Mouse (Mus musculus) left cerebral cortex, adult 18-20 months (tissue): ENCODE results near the gene Hist1h3g. TPM values are rescaled to one million over a fixed set of nuclear protein-coding genes. Genes with fewer than 3 reads are reported as not detected.

Experiments
- DNase-seq, 2 experiments: peaks; one replicate each; pipeline ENCODE4 v3.0.0; 2021 to 2022; ENCODE audit warnings: low spot score in 2 of 2, mixed read lengths in 1 of 2
- microRNA-seq, 2 experiments: library from miRNA; unstranded; fragments of <30 nt; microRNA quantifications; one replicate each; pipeline ENCODE4 v1.2.0; 2021
- total RNA-seq, 2 experiments: library from RNA; stranded (reverse); gene quantifications; 2 replicates each; pipeline ENCODE4 v1.2.3; 2021

Gene Hist1h3g
- total RNA-seq, 2 experiments from 2014 or later: 3.1 to 3.5 TPM

GRCm38 (mm10) chr13:23576351-23576881 is 41.2 kb downstream of the Hist1h3g start:
- DNase-seq: no peak

- DNase-seq: no peak
Measured at GRCm38 (mm10) chr13:23576906-23577639, 41.9 kb downstream of the Hist1h3g start.

- DNase-seq: no peak
Measured at GRCm38 (mm10) chr13:23577835-23578234, 42.6 kb downstream of the Hist1h3g start.

GRCm38 (mm10) chr13:23581408-23582218 is 46.4 kb downstream of the Hist1h3g start, which contains the start of gene Hist1h4d:
Gene Hist1h4d, plus strand, starts transcription at chr13:23581598.
- peak; percentile 95 to 96 for DNase-seq

- DNase-seq: no peak
Measured at GRCm38 (mm10) chr13:23582219-23583056, 47.2 kb downstream of the Hist1h3g start.

- no peak for DNase-seq
Measured at GRCm38 (mm10) chr13:23583387-23584068, 48.3 kb downstream of the Hist1h3g start.

- no peak for DNase-seq
Measured at GRCm38 (mm10) chr13:23584331-23584730, 49.1 kb downstream of the Hist1h3g start.

GRCm38 (mm10) chr13:23585029-23585441 is 49.8 kb downstream of the Hist1h3g start:
- peak; percentile 66 to 78 for DNase-seq

Small RNA genes within 50 kb of the gene (microRNA-seq; reads per million reads assigned to microRNA genes)
- gene Gm44297: 0 reads per million in 2 experiments
- gene Gm44359: 0 reads per million in 2 experiments
- 0 reads per million in 2 experiments for gene Gm44394
- gene n-TStga1: 0 to 0.42 reads per million in 2 experiments

Other genes with a start within 250 kb of the Hist1h3g start
- gene Zfp322a, start 166.2 kb upstream of the Hist1h3g start, total RNA-seq: 10 to 100 TPM; 29.5 to 31.7 TPM
- 1 to 10 TPM; 9.0 to 9.5 TPM for gene Abt1, start 111.6 kb upstream of the Hist1h3g start, total RNA-seq
- not detected for gene Btn1a1, start 69.5 kb upstream of the Hist1h3g start, total RNA-seq
- gene Btn2a2, start 46.6 kb upstream of the Hist1h3g start, total RNA-seq: 1 to 10 TPM; 1.3 to 1.9 TPM
- 100 to 1,000 TPM; 329 to 333 TPM for gene Hist1h4h, start 4.4 kb upstream of the Hist1h3g start, total RNA-seq
- gene Hist1h2af, start 1.5 kb upstream of the Hist1h3g start, total RNA-seq: 1 to 10 TPM; 1.5 to 3.4 TPM
- gene Hist1h2bh, start 8.0 kb downstream of the Hist1h3g start, total RNA-seq: under 1 TPM; 0.54 to 0.67 TPM
- 10 to 100 TPM; 16.3 to 17.0 TPM for gene Hist1h3f, start 8.6 kb downstream of the Hist1h3g start, total RNA-seq
- 100 to 1,000 TPM; 168 to 177 TPM for gene Hist1h4f, start 16.2 kb downstream of the Hist1h3g start, total RNA-seq
- gene Hist1h1d, start 17.8 kb downstream of the Hist1h3g start, total RNA-seq: 1 to 10 TPM; 3.1 to 3.7 TPM
- 10 to 100 TPM; 47.4 to 48.5 TPM for gene Hist1h3e, start 26.9 kb downstream of the Hist1h3g start, total RNA-seq
- 1 to 10 TPM; 4.3 to 7.1 TPM for gene Hist1h2ae, start 35.8 kb downstream of the Hist1h3g start, total RNA-seq
- gene Hist1h2bg, start 36.0 kb downstream of the Hist1h3g start, total RNA-seq: 10 to 100 TPM; 61.6 to 70.8 TPM
- 10 to 100 TPM; 14.7 to 26.1 TPM for gene Hist1h2bf, start 38.8 kb downstream of the Hist1h3g start, total RNA-seq
- 10 to 100 TPM in 1 of 2 experiments, 1 to 10 TPM in 1; 6.3 to 11.0 TPM for gene Hist1h2ad, start 39.0 kb downstream of the Hist1h3g start, total RNA-seq
- 10 to 100 TPM in 1 of 2 experiments, 1 to 10 TPM in 1; 9.3 to 10.4 TPM for gene Hist1h3d, start 40.3 kb downstream of the Hist1h3g start, total RNA-seq
- gene Hist1h4d, start 46.2 kb downstream of the Hist1h3g start, total RNA-seq: 100 to 1,000 TPM; 166 to 191 TPM
- 1 to 10 TPM; 7.9 TPM for gene Hist1h2be, start 85.7 kb downstream of the Hist1h3g start, total RNA-seq
- 10 to 100 TPM; 49.2 to 54.0 TPM for gene Hist1h1e, start 87.1 kb downstream of the Hist1h3g start, total RNA-seq
- gene Hist1h2ac, start 148.5 kb downstream of the Hist1h3g start, total RNA-seq: 1 to 10 TPM; 2.4 to 2.5 TPM
- gene Hist1h2bc, start 148.8 kb downstream of the Hist1h3g start, total RNA-seq: 10 to 100 TPM; 29.7 to 32.4 TPM
- gene Hist1h1t, start 160.4 kb downstream of the Hist1h3g start, total RNA-seq: not detected
- gene Hist1h4c, start 163.0 kb downstream of the Hist1h3g start, total RNA-seq: 100 to 1,000 TPM; 114 to 117 TPM
- gene Hfe, start 175.4 kb downstream of the Hist1h3g start, total RNA-seq: 1 to 10 TPM; 3.4 to 3.9 TPM
- gene Hist1h1c, start 203.4 kb downstream of the Hist1h3g start, total RNA-seq: 10 to 100 TPM; 55.8 to 61.1 TPM
- not detected for gene Hist1h3c, start 210.2 kb downstream of the Hist1h3g start, total RNA-seq
- 10 to 100 TPM; 17.8 to 19.6 TPM for gene Hist1h2bb, start 211.3 kb downstream of the Hist1h3g start, total RNA-seq
- 10 to 100 TPM; 17.2 to 22.5 TPM for gene Hist1h2ab, start 215.7 kb downstream of the Hist1h3g start, total RNA-seq
- gene Hist1h3b, start 216.8 kb downstream of the Hist1h3g start, total RNA-seq: 1 to 10 TPM; 4.3 to 9.9 TPM
- 10 to 100 TPM; 92.6 to 94.4 TPM for gene Hist1h4b, start 221.6 kb downstream of the Hist1h3g start, total RNA-seq
- gene Hist1h4a, start 225.8 kb downstream of the Hist1h3g start, total RNA-seq: 10 to 100 TPM; 64.4 to 74.0 TPM
- gene Hist1h3a, start 227.0 kb downstream of the Hist1h3g start, total RNA-seq: 10 to 100 TPM; 42.3 to 45.0 TPM
- gene Hist1h1a, start 228.2 kb downstream of the Hist1h3g start, total RNA-seq: 10 to 100 TPM; 24.9 to 25.2 TPM
- gene Trim38, start 234.5 kb downstream of the Hist1h3g start, total RNA-seq: not detected